Mouse (Mus musculus) heart, adult 9 months (tissue): ENCODE measurements at regions not wholly inside any gene's neighbourhood (a gene's known extent, or its start where the extent isn't known, plus 50 kb on each side); places are given as distances from the start of the nearest gene placed in this dataset.
A peak's percentile ranks its signal among the peaks of the same experiment; 100 is the strongest.

Source experiments
- DNase-seq, 2 experiments: peaks; one replicate each; pipeline ENCODE4 v3.0.0; 2022; ENCODE audit warnings: low spot score in 2 of 2

DNA sequence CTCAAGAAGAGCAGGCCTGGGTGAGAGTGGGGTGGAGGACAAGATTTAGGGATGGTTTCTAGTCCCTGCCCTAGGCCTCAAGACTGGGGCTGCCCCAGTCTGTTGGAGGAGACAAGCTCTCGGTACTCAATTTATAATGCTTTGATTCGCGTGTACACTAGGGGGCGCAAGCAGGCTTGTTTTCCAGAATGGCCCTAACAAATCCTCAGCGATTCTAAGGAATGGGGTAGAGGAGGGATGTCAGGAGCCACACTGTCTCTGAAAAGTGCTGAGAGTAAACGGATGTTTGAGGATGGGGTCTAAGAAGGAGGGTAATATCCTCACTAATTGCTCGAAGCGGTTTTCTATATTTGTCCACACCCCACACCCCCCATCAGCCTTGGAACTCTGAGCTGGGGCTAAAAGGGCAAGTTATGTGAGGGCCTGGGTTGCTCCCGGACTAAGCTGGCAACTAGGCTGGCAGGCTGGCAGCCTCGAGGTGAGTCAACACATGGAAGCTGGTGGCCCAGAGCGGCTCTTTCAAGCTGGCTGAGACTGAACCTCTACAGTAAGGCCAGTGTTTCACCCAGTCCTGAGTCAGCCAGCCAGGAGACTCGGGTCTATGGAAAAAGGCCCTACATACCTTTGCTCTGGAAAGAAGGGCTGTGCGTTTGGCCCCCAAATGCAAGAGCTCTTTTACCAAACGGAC, 176.7 kb downstream of the Ttc8 start:
- peak; percentile 59 to 82 for DNase-seq

GRCm38 (mm10) chr12:99097618-99098066, 177.3 kb downstream of the Ttc8 start:
- DNase-seq, result peak; percentile 56 to 73

- no peak for DNase-seq
Observed at GRCm38 (mm10) chr12:99099881-99100280, 179.5 kb downstream of the Ttc8 start.

GRCm38 (mm10) chr12:99108616-99109015, 188.2 kb downstream of the Ttc8 start:
- no peak for DNase-seq

DNA sequence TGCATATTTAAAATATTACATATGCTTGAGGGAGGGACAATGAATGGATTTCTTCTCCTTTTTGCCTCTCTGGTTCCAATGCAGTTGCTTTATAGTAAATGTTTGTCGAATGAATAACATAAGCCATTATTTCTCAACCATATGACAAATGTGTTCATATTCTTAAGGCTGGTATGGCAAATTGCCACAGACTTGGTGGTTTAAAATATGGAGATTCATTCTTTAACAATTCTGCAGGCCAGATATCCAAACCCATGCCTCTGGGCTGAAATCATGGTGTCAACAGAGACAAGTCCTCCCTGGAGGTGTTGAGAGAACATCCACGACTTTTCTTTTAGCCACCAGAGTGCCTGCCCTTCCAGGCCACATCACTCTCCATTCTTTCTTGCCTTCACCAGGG, 193.4 kb downstream of the Ttc8 start:
- no peak for DNase-seq

DNA sequence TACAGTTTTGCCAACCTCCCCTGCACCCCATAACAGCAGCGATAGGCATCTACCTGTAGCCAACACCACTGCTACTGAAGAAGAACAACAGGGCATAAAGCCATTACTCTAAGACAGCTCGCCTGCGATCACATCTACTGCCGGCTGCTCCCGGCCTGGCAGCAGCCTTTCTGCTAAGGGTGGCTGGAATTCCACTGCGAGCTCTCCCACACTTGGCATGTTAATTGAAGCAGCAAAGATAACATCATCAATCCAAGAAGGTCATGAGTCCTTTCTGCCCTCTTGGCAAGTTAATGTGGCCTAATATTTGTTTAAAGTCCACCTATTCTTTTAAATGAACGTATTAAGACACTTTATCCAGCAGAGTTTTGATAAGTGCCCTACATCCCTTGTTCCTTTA, 196.1 kb downstream of the Ttc8 start:
- no peak for DNase-seq

GRCm38 (mm10) chr12:99118381-99119115, 198.2 kb downstream of the Ttc8 start:
- no peak for DNase-seq

DNA sequence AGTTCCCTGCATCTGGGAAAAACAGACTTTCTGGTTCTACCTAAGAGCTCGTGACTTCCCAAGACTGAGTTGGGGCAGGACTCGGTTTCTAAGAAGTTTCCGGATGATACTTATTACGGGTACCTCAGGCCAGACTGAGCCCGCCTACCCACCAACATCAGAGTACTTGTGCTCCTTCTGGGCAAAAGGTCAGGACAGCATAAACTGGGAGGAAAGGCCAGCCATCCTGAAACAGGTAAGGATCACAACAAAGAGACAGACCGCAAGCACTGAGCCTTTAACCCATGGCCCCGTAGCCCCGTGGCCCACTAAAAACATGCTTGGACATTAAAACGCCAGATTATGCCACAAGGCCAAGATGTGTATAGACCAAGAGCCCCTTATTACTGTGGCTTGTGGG, 199.6 kb downstream of the Ttc8 start:
- DNase-seq, result no peak

DNA sequence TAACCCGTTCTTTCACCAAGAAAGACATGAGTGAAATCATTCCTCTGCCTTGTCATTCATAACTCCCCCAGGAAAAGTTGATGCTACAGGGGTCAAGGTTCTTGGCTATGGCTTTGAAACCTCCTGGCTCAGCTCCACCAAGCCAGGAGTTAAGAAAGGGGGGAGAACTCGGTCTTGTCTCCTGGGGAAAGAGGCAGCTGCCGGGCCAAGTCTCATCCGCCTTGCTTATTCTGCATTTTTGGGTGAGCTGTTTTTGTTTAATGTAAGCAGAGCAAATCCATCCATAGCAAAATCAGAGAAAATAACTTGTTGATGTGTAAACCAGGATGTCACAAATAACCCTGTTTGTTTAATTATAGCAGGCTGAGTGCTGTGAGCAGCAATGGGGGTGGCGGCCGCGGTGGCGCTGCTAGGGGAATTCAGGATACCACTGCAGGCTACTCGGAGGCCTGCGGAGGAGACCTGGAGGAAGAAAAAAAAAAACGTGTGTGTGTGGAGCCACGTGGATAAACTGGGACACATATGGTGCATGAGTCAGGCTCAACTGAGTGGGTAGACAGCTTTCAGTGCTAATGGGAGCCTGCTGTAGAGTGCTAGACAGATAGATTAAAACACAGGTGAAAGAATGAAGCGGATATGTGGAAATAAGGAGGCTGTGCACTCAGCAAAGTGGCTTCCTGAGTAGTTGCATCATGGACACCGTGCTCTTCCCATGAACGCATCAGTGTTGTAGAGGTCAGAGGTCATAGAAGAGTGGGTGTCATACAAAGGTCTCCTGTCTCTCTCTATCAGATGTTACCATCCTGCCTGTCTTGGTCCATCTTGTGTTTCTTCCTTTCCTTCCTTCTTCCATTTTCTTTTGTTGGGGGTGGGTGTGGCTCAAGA, 203.5 kb downstream of the Ttc8 start:
- peak; percentile 12 to 17 for DNase-seq

DNA sequence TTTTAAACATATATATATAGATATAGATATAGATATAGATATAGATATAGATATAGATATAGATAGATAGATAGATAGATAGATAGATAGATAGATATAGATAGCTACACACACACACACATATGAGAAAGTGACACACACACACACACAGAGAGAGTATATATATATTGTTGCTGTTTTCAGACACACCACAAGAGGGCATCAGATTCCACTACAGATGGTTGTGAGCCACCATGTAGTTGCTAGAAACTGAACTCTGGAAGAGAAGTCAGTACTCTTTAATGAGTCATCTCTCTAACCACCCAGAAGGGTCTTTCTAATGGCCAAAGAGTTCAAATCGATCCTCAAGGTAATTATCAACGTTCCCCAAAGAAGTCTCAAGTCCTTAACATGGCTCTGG, 205.8 kb downstream of the Ttc8 start:
- no peak for DNase-seq
